Mouse (Mus musculus): ENCODE results near the gene Fam234a.
A peak's percentile ranks its signal among the peaks of the same experiment; 100 is the strongest.
"Not testable (repeated sequence)": the region's sequence is repeated elsewhere in the genome, so short reads cannot be mapped to it uniquely, and the experiment has no call there.

The Fam234a gene

GRCm38 (mm10) chr17:26232863-26233262 lies 11.2 kb downstream of the Fam234a start:
- no peak for DNase-seq

- DNase-seq: no peak
Observed at GRCm38 (mm10) chr17:26231156-26231555, 12.9 kb downstream of the Fam234a start.

GRCm38 (mm10) chr17:26229776-26230175 lies 14.3 kb downstream of the Fam234a start:
- no peak for DNase-seq

GRCm38 (mm10) chr17:26225150-26225549 lies 18.9 kb downstream of the Fam234a start:
- no peak for DNase-seq

- no peak for DNase-seq
Observed at GRCm38 (mm10) chr17:26221508-26221907, 22.5 kb downstream of the Fam234a start.

- DNase-seq: no peak
Observed at GRCm38 (mm10) chr17:26212681-26213080, 31.4 kb downstream of the Fam234a start.

- no peak for DNase-seq
Observed at GRCm38 (mm10) chr17:26212241-26212640, 31.8 kb downstream of the Fam234a start.

- DNase-seq: no peak
Observed at GRCm38 (mm10) chr17:26207686-26208085, 36.4 kb downstream of the Fam234a start, which contains the start of gene Arhgdig. Gene Arhgdig, minus strand, starts transcription at chr17:26207786.

- DNase-seq: no peak
Observed at GRCm38 (mm10) chr17:26206392-26206791, 37.6 kb downstream of the Fam234a start.

- no peak for DNase-seq
Observed at GRCm38 (mm10) chr17:26204766-26205165, 39.3 kb downstream of the Fam234a start.

- DNase-seq: peak; percentile 44
Observed at GRCm38 (mm10) chr17:26203321-26203811, 40.7 kb downstream of the Fam234a start.

GRCm38 (mm10) chr17:26202737-26203136 lies 41.3 kb downstream of the Fam234a start, which contains the start of gene Rgs11:
Gene Rgs11, plus strand, starts transcription at chr17:26202951.
- DNase-seq: peak; percentile 48

GRCm38 (mm10) chr17:26201998-26202397 lies 42.0 kb downstream of the Fam234a start:
- no peak for DNase-seq

- DNase-seq: peak; percentile 52
Observed at GRCm38 (mm10) chr17:26200831-26201705, 43.0 kb downstream of the Fam234a start.

- DNase-seq: no peak
Observed at GRCm38 (mm10) chr17:26198892-26199291, 45.1 kb downstream of the Fam234a start, which contains the start of gene Pdia2. Gene Pdia2, minus strand, starts transcription at chr17:26199087.

- DNase-seq: no peak
Observed at GRCm38 (mm10) chr17:26192481-26193190, 51.4 kb downstream of the Fam234a start.

- DNase-seq: not testable (repeated sequence)
Observed at GRCm38 (mm10) chr17:26191486-26191885, 52.6 kb downstream of the Fam234a start.

- no peak for DNase-seq
Observed at GRCm38 (mm10) chr17:26188091-26188805, 55.8 kb downstream of the Fam234a start.

- no peak for DNase-seq
Observed at GRCm38 (mm10) chr17:26187592-26187991, 56.5 kb downstream of the Fam234a start.

- DNase-seq: no peak
Observed at GRCm38 (mm10) chr17:26181179-26181578, 62.9 kb downstream of the Fam234a start.

- no peak for DNase-seq
Observed at GRCm38 (mm10) chr17:26178611-26179010, 65.4 kb downstream of the Fam234a start.

- not testable (repeated sequence) for DNase-seq
Observed at GRCm38 (mm10) chr17:26175248-26175647, 68.8 kb downstream of the Fam234a start.

GRCm38 (mm10) chr17:26168039-26168438 lies 76.0 kb downstream of the Fam234a start:
- DNase-seq: no peak

All from right cerebral cortex, postnatal 4 days (tissue).